Mouse (Mus musculus) gastrocnemius, postnatal 14 days (tissue): Measurements from ENCODE around the gene Wdr75. TPM values are rescaled to one million over a fixed set of nuclear protein-coding genes. Genes with fewer than 3 reads are reported as not detected.

Experiments
- DNase-seq: peaks from one replicate; pipeline ENCODE4 v3.0.0; 2021; ENCODE audit warnings: mixed read lengths
- intact Hi-C: fragments of 180-260 bp; cut with DNase I; formaldehyde crosslinking; loops from one replicate; pipeline ENCODE4 v1.15.1; 2025; ENCODE audit warnings: low total_unique reads
- long read RNA-seq, 2 experiments: library from polyadenylated mRNA; stranded (forward); transcript quantifications; one replicate each; pipeline ENCODE4 v2.0.0; 2021
- total RNA-seq, 2 experiments: library from RNA; stranded (reverse); gene quantifications; 2 replicates each; pipeline ENCODE4 v1.2.3; 2021

The Wdr75 gene
- 10 to 100 TPM; 17.5 to 20.8 TPM for total RNA-seq
- long read RNA-seq, experiment 1, transcript Wdr75-201 (21 exons, 2,953 nt) = major isoform, 6 of 7 reads
- long read RNA-seq, experiment 1, partial matches to known transcripts = 0 of 7 reads
- long read RNA-seq, experiment 1, other reads (novel, unspliced or antisense) = 1 of 7 reads
- long read RNA-seq, experiment 2, transcript Wdr75-201 (21 exons, 2,953 nt) = major isoform, 21 of 25 reads
- long read RNA-seq, experiment 2, partial matches to known transcripts = 3 of 25 reads
- long read RNA-seq, experiment 2, other reads (novel, unspliced or antisense) = 1 of 25 reads

- intact Hi-C loops = no loop called here
- peak; percentile 93 for DNase-seq
Measured at GRCm38 (mm10) chr1:45794969-45795908, at the start of gene Wdr75. Wdr75 (plus strand) TSS chr1:45795166.

- DNase-seq = no peak
- intact Hi-C loops = no loop called here
Measured at GRCm38 (mm10) chr1:45755902-45756301, 39.1 kb upstream of the Wdr75 start.

DNA sequence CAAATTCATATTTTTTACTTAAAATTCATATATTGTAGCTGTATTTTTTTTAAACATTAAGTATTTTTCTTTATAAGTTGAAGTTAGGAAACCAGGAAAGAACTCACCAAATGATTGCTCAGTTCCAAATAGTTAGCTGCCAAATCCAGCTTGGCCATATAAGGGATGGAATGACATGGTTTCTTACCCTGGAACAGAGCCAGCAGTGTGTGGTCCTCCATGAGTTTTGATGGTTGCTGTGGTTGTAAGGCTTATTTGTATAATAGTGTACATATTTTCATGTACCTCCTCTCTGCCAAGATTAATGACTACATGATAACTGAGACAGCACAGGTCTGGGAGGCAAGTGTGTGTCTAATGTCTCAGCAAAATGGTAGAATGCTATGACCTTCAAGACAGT, 38.3 kb upstream of the Wdr75 start:
- intact Hi-C loops = no loop called here
- no peak for DNase-seq

DNA sequence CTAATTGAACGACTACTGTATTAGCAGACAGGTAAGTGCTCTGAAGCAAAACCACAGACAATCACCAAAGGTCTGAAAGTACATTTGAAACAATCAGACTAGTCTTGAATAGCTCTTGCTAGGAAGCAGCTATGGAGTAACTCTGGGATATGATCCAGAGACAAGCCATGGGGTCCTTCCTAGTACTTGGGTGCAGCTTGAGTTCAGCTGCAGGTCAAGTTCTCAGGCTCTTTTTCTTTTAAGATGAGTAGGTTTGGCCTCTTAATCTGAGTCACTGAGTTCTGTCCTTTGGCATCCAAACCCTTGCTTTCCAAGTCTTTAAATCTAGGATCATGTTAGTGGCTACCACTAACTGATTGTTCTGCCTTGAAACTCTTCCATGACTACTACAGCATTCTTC, 37.0 kb upstream of the Wdr75 start:
- DNase-seq = no peak
- intact Hi-C loops = no loop called here

DNA sequence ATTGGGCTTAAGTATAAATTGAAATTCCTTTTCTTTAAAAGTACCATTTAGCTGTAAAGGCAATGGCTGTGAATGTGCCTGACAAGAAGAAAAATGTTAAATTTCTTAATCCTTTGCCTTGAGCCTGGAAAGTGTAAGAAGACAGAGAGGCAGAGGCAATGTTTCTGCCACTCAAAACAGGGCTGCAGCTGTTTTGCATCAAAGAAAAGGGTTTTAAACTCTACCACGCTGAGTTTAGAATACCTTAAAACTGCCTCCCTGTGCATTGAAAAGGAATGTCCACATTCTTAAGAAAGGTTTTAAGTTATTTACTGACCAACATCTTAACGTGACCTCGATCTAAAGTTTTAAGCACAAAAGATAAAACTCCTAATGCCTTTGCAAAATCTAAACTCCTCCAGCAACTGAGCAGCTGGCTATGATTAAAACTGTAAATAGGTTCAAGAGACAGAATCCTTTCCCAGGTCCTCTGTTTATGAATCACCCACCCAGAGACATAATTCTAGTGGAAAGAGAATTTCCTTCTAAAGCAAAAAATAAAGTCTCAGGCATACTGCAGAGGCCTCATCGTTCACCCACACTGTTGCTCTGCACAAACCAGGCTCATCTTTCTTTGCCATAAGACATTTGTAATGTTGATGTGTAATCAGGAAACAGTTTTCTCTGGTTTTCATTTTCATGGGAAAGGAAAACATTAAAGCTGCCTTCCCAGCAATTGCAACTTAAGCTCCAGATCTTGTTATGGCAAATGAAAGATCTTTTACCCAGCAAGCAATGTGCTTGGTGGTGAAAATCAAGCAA, 34.1 kb upstream of the Wdr75 start:
- no peak for DNase-seq
- intact Hi-C loops = no loop called here

- intact Hi-C loops = no loop called here
- DNase-seq = no peak
Measured at GRCm38 (mm10) chr1:45761468-45761795, 33.5 kb upstream of the Wdr75 start.

DNA sequence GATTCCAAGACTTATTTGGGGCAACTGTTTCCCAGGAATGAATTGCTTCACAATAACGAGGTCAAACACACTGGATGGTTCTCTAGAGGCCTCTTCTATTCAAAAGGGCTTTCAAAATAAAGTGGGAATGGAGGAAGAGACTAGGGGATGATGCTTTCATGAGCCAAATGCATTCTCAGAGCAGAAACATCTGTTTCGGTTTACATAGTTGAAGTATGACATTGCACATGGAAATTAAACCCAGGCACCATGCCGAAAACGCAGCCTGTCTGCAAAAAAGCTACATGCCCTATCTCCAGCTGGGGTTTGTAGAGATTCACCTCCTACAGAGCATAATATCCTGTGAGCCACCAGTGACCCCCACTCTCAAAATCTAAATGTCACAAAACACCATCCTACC, 29.3 kb upstream of the Wdr75 start:
- intact Hi-C loops = loop anchor here (5.0 kb wide), 1 partner anchor 333 kb away; no protein-coding TSS in a partner anchor

GRCm38 (mm10) chr1:45766123-45766522, 28.8 kb upstream of the Wdr75 start:
- DNase-seq = peak; percentile 83
- intact Hi-C loops = loop anchor here (5.0 kb wide), 1 partner anchor 334 kb away; no protein-coding TSS in a partner anchor

More for the DNA sequence above, 29.3 kb upstream of the Wdr75 start:
- peak; percentile 72 for DNase-seq

GRCm38 (mm10) chr1:45767533-45767932, 27.4 kb upstream of the Wdr75 start:
- intact Hi-C loops = loop anchor here (5.0 kb wide), 1 partner anchor 335 kb away; no protein-coding TSS in a partner anchor
- DNase-seq = peak; percentile 54

GRCm38 (mm10) chr1:45769321-45769720, 25.6 kb upstream of the Wdr75 start:
- DNase-seq = no peak
- intact Hi-C loops = loop anchor here (5.0 kb wide), 1 partner anchor 337 kb away; no protein-coding TSS in a partner anchor

DNA sequence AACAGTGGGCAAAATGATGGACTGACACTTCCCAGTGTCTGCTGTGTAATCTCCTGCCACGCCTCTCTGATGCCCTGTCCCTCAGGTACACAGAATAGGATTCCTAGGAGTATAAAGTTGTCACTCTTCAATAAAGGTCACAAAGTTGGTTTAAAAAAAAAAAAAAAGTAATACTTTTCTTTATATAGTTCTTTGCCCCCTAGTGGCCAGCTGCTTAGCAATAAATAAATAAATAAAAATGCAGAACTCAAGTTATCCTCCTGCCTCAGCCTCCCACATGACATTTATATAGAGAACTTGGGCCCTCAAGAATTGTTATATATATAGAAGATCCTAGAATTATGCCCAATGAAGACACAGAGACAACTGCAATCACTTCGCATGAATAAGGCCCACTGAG, 24.9 kb upstream of the Wdr75 start:
- intact Hi-C loops = no loop called here
- no peak for DNase-seq

GRCm38 (mm10) chr1:45780606-45781288, 14.2 kb upstream of the Wdr75 start:
- no peak for DNase-seq
- intact Hi-C loops = no loop called here

- DNase-seq = no peak
- intact Hi-C loops = loop anchor here (5.0 kb wide), 1 partner anchor 205 kb away; no protein-coding TSS in a partner anchor
Measured at GRCm38 (mm10) chr1:45816889-45817288, 21.9 kb downstream of the Wdr75 start.

GRCm38 (mm10) chr1:45818564-45818963, 23.6 kb downstream of the Wdr75 start:
- intact Hi-C loops = loop anchor here (5.0 kb wide), 1 partner anchor 204 kb away; no protein-coding TSS in a partner anchor
- DNase-seq = no peak

GRCm38 (mm10) chr1:45824441-45824840, 29.5 kb downstream of the Wdr75 start:
- intact Hi-C loops = no loop called here
- DNase-seq = no peak

GRCm38 (mm10) chr1:45825140-45825539, 30.2 kb downstream of the Wdr75 start:
- intact Hi-C loops = loop anchor here (5.0 kb wide), 1 partner anchor 112 kb away; no protein-coding TSS in a partner anchor
- DNase-seq = peak; percentile 64

- DNase-seq = no peak
- intact Hi-C loops = loop anchor here (5.0 kb wide), 1 partner anchor 112 kb away; no protein-coding TSS in a partner anchor
Measured at GRCm38 (mm10) chr1:45825630-45826029, 30.7 kb downstream of the Wdr75 start.

GRCm38 (mm10) chr1:45826148-45826547, 31.2 kb downstream of the Wdr75 start:
- no peak for DNase-seq
- intact Hi-C loops = loop anchor here (5.0 kb wide), 1 partner anchor 111 kb away; no protein-coding TSS in a partner anchor

DNA sequence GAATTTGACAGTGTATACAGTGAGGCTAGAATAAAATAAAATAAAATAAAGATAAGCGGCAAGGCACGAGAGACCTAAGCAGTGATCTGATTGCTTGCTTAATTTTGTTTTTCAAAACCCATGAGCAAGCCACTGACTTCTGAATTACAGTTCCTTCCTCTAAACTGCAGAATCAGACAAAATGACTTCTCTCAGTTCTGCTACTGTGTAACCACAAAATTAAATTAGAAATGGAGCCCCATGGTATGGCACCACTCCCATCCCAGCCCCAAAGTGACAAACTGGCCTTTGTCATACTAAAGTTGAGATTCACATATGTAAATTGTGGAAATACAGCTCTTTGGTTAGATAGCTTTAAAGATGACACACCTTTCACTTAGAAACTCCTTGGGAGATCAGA, 31.8 kb downstream of the Wdr75 start:
- no peak for DNase-seq
- intact Hi-C loops = loop anchor here (5.0 kb wide), 1 partner anchor 111 kb away; no protein-coding TSS in a partner anchor
